ENCODE assay signal across 19 mouse cellular contexts in genomic region chr5:100059326-100059725, GRCm38 (mm10). TPM values are rescaled to one million over a fixed set of nuclear protein-coding genes. Genes with fewer than 3 reads are reported as not detected.
DNase-seq lines count a peak whose midpoint lies in the region; ATAC-seq lines count a peak whose summit lies in the region.
"Had no signal": no experiment of that assay in that cellular context is flagged by ENCODE, and none has a peak within 500 bp of the region (broad histone marks: within the 10 kb centered on the region; RNA-seq: fewer than 3 reads in every experiment).

No protein-coding gene starts in this region.

- no peak overlapping the region for H3K4me3 ChIP-seq in embryonic facial prominence, embryonic 15.5 days (replicated peaks)
- no peak overlapping the region for H3K4me3 ChIP-seq in embryonic facial prominence, embryonic 10.5 days
- H3K4me3 ChIP-seq in neural tube, embryonic 12.5 days, result no peak overlapping the region
- H3K4me3 ChIP-seq in neural tube, embryonic 15.5 days (replicated peaks), result no peak overlapping the region
- H3K4me3 ChIP-seq in hindbrain, embryonic 16.5 days (ENCODE audit: low read length), result no peak overlapping the region
- no peak overlapping the region for H3K4me3 ChIP-seq in kidney, embryonic 15.5 days (replicated peaks)
- H3K4me3 ChIP-seq: megakaryocyte, embryonic 14.5 days; stomach, embryonic 15.5 days had no signal

- no peak for DNase-seq in embryonic facial prominence, embryonic 10.5 days (ENCODE audit: low spot score)
- no peak for DNase-seq in gastrocnemius, adult 8-10 months (ENCODE audit: low spot score in 2 of 2)
- DNase-seq: cerebellum, postnatal 10 days; embryo, embryonic 11 days; gastrocnemius, postnatal 25 days; kidney, adult 9 months; kidney, postnatal 4 days; layer of hippocampus, postnatal 36 days; lung, postnatal 10 days had no signal

- no peak overlapping the region for H3K9ac ChIP-seq in embryonic facial prominence, embryonic 15.5 days
- no peak overlapping the region for H3K9ac ChIP-seq in neural tube, embryonic 12.5 days
- H3K9ac ChIP-seq in neural tube, embryonic 15.5 days (replicated peaks), result no peak overlapping the region
- no peak overlapping the region for H3K9ac ChIP-seq in hindbrain, embryonic 16.5 days (ENCODE audit: low read depth, low read length)
- no peak overlapping the region for H3K9ac ChIP-seq in kidney, embryonic 15.5 days
- H3K9ac ChIP-seq: stomach, embryonic 15.5 days had no signal

- peak overlapping the region; percentile 28; the same call in 1 of the 2 replicates for H3K27ac ChIP-seq in embryonic facial prominence, embryonic 15.5 days (replicated peaks)
- H3K27ac ChIP-seq in embryonic facial prominence, embryonic 10.5 days (replicated peaks), result no peak overlapping the region
- peak overlapping the region; percentile 32; the same call in 1 of the 2 replicates for H3K27ac ChIP-seq in neural tube, embryonic 12.5 days
- H3K27ac ChIP-seq in neural tube, embryonic 15.5 days (replicated peaks), result no peak overlapping the region
- no peak overlapping the region for H3K27ac ChIP-seq in hindbrain, embryonic 16.5 days (ENCODE audit: low read depth, low read length)
- H3K27ac ChIP-seq in kidney, embryonic 15.5 days, result no peak overlapping the region
- H3K27ac ChIP-seq: stomach, embryonic 15.5 days had no signal

- peaks cover 11% of the 10 kb centered on the region; the same call in 1 of the 2 replicates for H3K4me1 ChIP-seq in embryonic facial prominence, embryonic 15.5 days
- H3K4me1 ChIP-seq in embryonic facial prominence, embryonic 10.5 days, result peaks cover 28% of the 10 kb centered on the region
- H3K4me1 ChIP-seq in neural tube, embryonic 12.5 days, result peaks cover 26% of the 10 kb centered on the region
- H3K4me1 ChIP-seq in neural tube, embryonic 15.5 days, result peaks cover 27% of the 10 kb centered on the region
- peaks cover 12% of the 10 kb centered on the region for H3K4me1 ChIP-seq in hindbrain, embryonic 16.5 days (ENCODE audit: control insufficient read depth, insufficient read depth, low read depth, low read length)
- H3K4me1 ChIP-seq in kidney, embryonic 15.5 days, result peaks cover 12% of the 10 kb centered on the region

- WGBS in embryonic facial prominence, embryonic 15.5 days, result 42% methylated on average over 6 of the region's 6 CpGs
- WGBS in embryonic facial prominence, embryonic 10.5 days, result 63% methylated on average over 6 of the region's 6 CpGs
- 42% methylated on average over 6 of the region's 6 CpGs for WGBS in neural tube, embryonic 12.5 days
- WGBS in neural tube, embryonic 15.5 days, result 36% methylated on average over 6 of the region's 6 CpGs
- 37% methylated on average over 6 of the region's 6 CpGs for WGBS in hindbrain, embryonic 16.5 days
- 52% methylated on average over 6 of the region's 6 CpGs for WGBS in kidney, embryonic 15.5 days

- ATAC-seq in embryonic facial prominence, embryonic 15.5 days (ENCODE audit: insufficient number of reproducible peaks, low FRiP score, low TSS enrichment, low read depth), result no peak
- ATAC-seq in neural tube, embryonic 12.5 days (ENCODE audit: low FRiP score, low read depth), result no peak
- ATAC-seq in neural tube, embryonic 15.5 days (ENCODE audit: low FRiP score), result no peak
- peak; percentile 35; the same call in 1 of the 2 replicates for ATAC-seq in hindbrain, embryonic 16.5 days
- ATAC-seq in kidney, embryonic 15.5 days (replicated peaks; ENCODE audit: low FRiP score), result no peak
- no peak for ATAC-seq in monocyte, adult 5-6 weeks (replicated peaks; ENCODE audit: insufficient number of reproducible peaks, low FRiP score, low TSS enrichment, poor library complexity, severe bottlenecking)
- ATAC-seq: CD4-positive, CD25-positive, alpha-beta regulatory T cell, adult 4 months had no signal

- H3K36me3 ChIP-seq in embryonic facial prominence, embryonic 15.5 days, result peaks cover 33% of the 10 kb centered on the region
- peaks cover 54% of the 10 kb centered on the region for H3K36me3 ChIP-seq in embryonic facial prominence, embryonic 10.5 days (replicated peaks)
- H3K36me3 ChIP-seq in neural tube, embryonic 12.5 days, result peaks cover 39% of the 10 kb centered on the region
- H3K36me3 ChIP-seq in neural tube, embryonic 15.5 days, result peaks cover 43% of the 10 kb centered on the region
- peaks cover 30% of the 10 kb centered on the region for H3K36me3 ChIP-seq in hindbrain, embryonic 16.5 days (ENCODE audit: control insufficient read depth, insufficient read depth, low read length)
- H3K36me3 ChIP-seq in kidney, embryonic 15.5 days, result peaks cover 52% of the 10 kb centered on the region

- no peaks in the 10 kb centered on the region for H3K9me3 ChIP-seq in embryonic facial prominence, embryonic 15.5 days (replicated peaks)
- no peaks in the 10 kb centered on the region for H3K9me3 ChIP-seq in embryonic facial prominence, embryonic 10.5 days
- H3K9me3 ChIP-seq in neural tube, embryonic 12.5 days, result no peaks in the 10 kb centered on the region
- no peaks in the 10 kb centered on the region for H3K9me3 ChIP-seq in neural tube, embryonic 15.5 days (replicated peaks)
- H3K9me3 ChIP-seq in hindbrain, embryonic 16.5 days (ENCODE audit: control insufficient read depth, low read length), result no peaks in the 10 kb centered on the region
- no peaks in the 10 kb centered on the region for H3K9me3 ChIP-seq in kidney, embryonic 15.5 days (replicated peaks)
- H3K9me3 ChIP-seq: G1E; megakaryocyte, embryonic 14.5 days; stomach, embryonic 15.5 days had no signal

- no peak overlapping the region for H3K4me2 ChIP-seq in embryonic facial prominence, embryonic 15.5 days (replicated peaks)
- no peak overlapping the region for H3K4me2 ChIP-seq in neural tube, embryonic 12.5 days (replicated peaks)
- no peak overlapping the region for H3K4me2 ChIP-seq in neural tube, embryonic 15.5 days
- H3K4me2 ChIP-seq in hindbrain, embryonic 16.5 days (ENCODE audit: low read length), result no peak overlapping the region
- no peak overlapping the region for H3K4me2 ChIP-seq in kidney, embryonic 15.5 days
- H3K4me2 ChIP-seq: stomach, embryonic 15.5 days had no signal

- H3K27me3 ChIP-seq in embryonic facial prominence, embryonic 15.5 days, result no peaks in the 10 kb centered on the region
- H3K27me3 ChIP-seq in embryonic facial prominence, embryonic 10.5 days (replicated peaks; ENCODE audit: low read depth, poor library complexity, severe bottlenecking), result no peaks in the 10 kb centered on the region
- H3K27me3 ChIP-seq in neural tube, embryonic 12.5 days (replicated peaks), result no peaks in the 10 kb centered on the region
- no peaks in the 10 kb centered on the region for H3K27me3 ChIP-seq in neural tube, embryonic 15.5 days (replicated peaks)
- H3K27me3 ChIP-seq in hindbrain, embryonic 16.5 days (replicated peaks; ENCODE audit: control insufficient read depth, insufficient read depth, low read length), result no peaks in the 10 kb centered on the region
- no peaks in the 10 kb centered on the region for H3K27me3 ChIP-seq in kidney, embryonic 15.5 days
- H3K27me3 ChIP-seq: megakaryocyte, embryonic 14.5 days; stomach, embryonic 15.5 days had no signal

RNA-seq across cellular contexts. Expression of gene Enoph1, which starts 19.5 kb away (rescaled TPM):
- polyA plus RNA-seq in embryonic facial prominence, embryonic 15.5 days (2015; fragmentation: Nextera tagmentation; extraction: Ambion mirVana), result 41.5 and 41.9 TPM in 2 replicates
- polyA plus RNA-seq in embryonic facial prominence, embryonic 10.5 days (2016; fragmentation: Nextera tagmentation; extraction: Ambion mirVana), result 60.3 and 60.9 TPM in 2 replicates
- polyA plus RNA-seq in neural tube, embryonic 12.5 days (2016; fragmentation: Nextera tagmentation; extraction: Ambion mirVana), result 40.1 and 40.4 TPM in 2 replicates
- 52.3 and 53.4 TPM in 2 replicates for polyA plus RNA-seq in neural tube, embryonic 15.5 days (2015; fragmentation: Nextera tagmentation; extraction: Ambion mirVana)
- polyA plus RNA-seq in hindbrain, embryonic 16.5 days (2015; fragmentation: Nextera tagmentation; extraction: Ambion mirVana), result 56.9 and 62.2 TPM in 2 replicates
- total RNA-seq in gastrocnemius, adult 8-10 months (2022), result 1 to 10 TPM; 6.9 to 9.8 (median 8.3) TPM
- 48.1 and 48.7 TPM in 2 replicates for polyA plus RNA-seq in kidney, embryonic 15.5 days (2015; fragmentation: Nextera tagmentation; extraction: Ambion mirVana)
- total RNA-seq in monocyte, adult 5-6 weeks (2017), result 22.0 to 42.2 TPM (median 31.0 TPM) in 3 replicates

RNA-seq across cellular contexts. Expression of gene Hnrnpdl, which starts 19.9 kb away (rescaled TPM):
- 149 and 152 TPM in 2 replicates for polyA plus RNA-seq in embryonic facial prominence, embryonic 15.5 days (2015; fragmentation: Nextera tagmentation; extraction: Ambion mirVana)
- polyA plus RNA-seq in embryonic facial prominence, embryonic 10.5 days (2016; fragmentation: Nextera tagmentation; extraction: Ambion mirVana), result 214 and 235 TPM in 2 replicates
- 245 and 268 TPM in 2 replicates for polyA plus RNA-seq in neural tube, embryonic 12.5 days (2016; fragmentation: Nextera tagmentation; extraction: Ambion mirVana)
- 172 and 181 TPM in 2 replicates for polyA plus RNA-seq in neural tube, embryonic 15.5 days (2015; fragmentation: Nextera tagmentation; extraction: Ambion mirVana)
- polyA plus RNA-seq in hindbrain, embryonic 16.5 days (2015; fragmentation: Nextera tagmentation; extraction: Ambion mirVana), result 158 and 173 TPM in 2 replicates
- total RNA-seq in gastrocnemius, adult 8-10 months (2022), result 10 to 100 TPM; 53.5 to 80.2 (median 65.3) TPM
- 168 and 169 TPM in 2 replicates for polyA plus RNA-seq in kidney, embryonic 15.5 days (2015; fragmentation: Nextera tagmentation; extraction: Ambion mirVana)
- 526 to 624 TPM (median 546 TPM) in 3 replicates for total RNA-seq in monocyte, adult 5-6 weeks (2017)

Comparison
In these comparisons a context has a peak if more than half of its experiments do, and no peak if none do; other contexts are left out.
1. H3K27ac ChIP-seq: peak in embryonic facial prominence, embryonic 15.5 days (single experiment) and neural tube, embryonic 12.5 days (single experiment); none in embryonic facial prominence, embryonic 10.5 days (single experiment), neural tube, embryonic 15.5 days (single experiment), hindbrain, embryonic 16.5 days (single experiment) and kidney, embryonic 15.5 days (single experiment).